Mouse (Mus musculus) testis, adult 2 months (tissue): ENCODE measurements around the gene Ccdc162. TPM values are rescaled to one million over a fixed set of nuclear protein-coding genes. Genes with fewer than 3 reads are reported as not detected.

Experiments used
- H3K27ac ChIP-seq: fragments of 200-500 bp; 2 replicates; pipeline ENCODE4 v1.5.1; 2012; ENCODE audit warnings: low read depth, low read length; ENCODE audit not compliant: control insufficient read depth, insufficient read depth
- H3K27me3 ChIP-seq: fragments of 200-500 bp; 2 replicates; pipeline ENCODE4 v1.6.1; 2012; ENCODE audit warnings: mild to moderate bottlenecking, low read length, moderate library complexity; ENCODE audit not compliant: control insufficient read depth, insufficient read depth
- H3K36me3 ChIP-seq: fragments of 200-500 bp; 2 replicates; pipeline ENCODE4 v1.6.1; 2012; ENCODE audit warnings: mild to moderate bottlenecking, low read length; ENCODE audit not compliant: control insufficient read depth, insufficient read depth
- H3K4me1 ChIP-seq: fragments of 200-500 bp; 2 replicates; pipeline ENCODE4 v1.6.1; 2012; ENCODE audit warnings: low read length; ENCODE audit not compliant: control insufficient read depth, insufficient read depth
- H3K4me3 ChIP-seq: fragments of 200-500 bp; 2 replicates; pipeline ENCODE4 v1.5.1; 2012; ENCODE audit warnings: low read depth, mild to moderate bottlenecking, low read length, moderate library complexity, mixed read lengths; ENCODE audit not compliant: control insufficient read depth
- CTCF ChIP-seq: fragments of 200-500 bp; IDR thresholded peaks from 2 replicates; pipeline ENCODE4 v1.5.1; 2012; ENCODE audit warnings: low read depth, mild to moderate bottlenecking, inconsistent platforms, low read length, moderate library complexity; ENCODE audit not compliant: control insufficient read depth, insufficient read depth, insufficient replicate concordance
- POLR2A ChIP-seq: fragments of 200-500 bp; IDR thresholded peaks from 2 replicates; pipeline ENCODE4 v1.6.1; 2012; ENCODE audit warnings: low read depth, mild to moderate bottlenecking, inconsistent platforms, low read length, moderate library complexity; ENCODE audit not compliant: control insufficient read depth
- polyA plus RNA-seq: library from polyadenylated mRNA; depleted of rRNA; stranded (reverse); fragments of >200 nt; gene quantifications from 2 replicates; pipeline ENCODE4 v1.2.3, GENCODE M21; 2012

Ccdc162 gene
- polyA plus RNA-seq, 1 experiment, result 0.56 TPM

GRCm38 (mm10) chr10:41652988-41653387 is 63.4 kb downstream of the Ccdc162 start:
- Histone ChIP-seq H3K27ac (no peak overlapping the region), H3K27me3 (no peaks in the 10 kb centered on the region), H3K36me3 (no peaks in the 10 kb centered on the region), H3K4me1 (no peaks in the 10 kb centered on the region), H3K4me3 (no peak overlapping the region)
- TF ChIP-seq POLR2A (no peak), CTCF (no peak)

- Histone ChIP-seq H3K36me3 (no peaks in the 10 kb centered on the region), H3K27ac (no peak overlapping the region), H3K27me3 (no peaks in the 10 kb centered on the region), H3K4me1 (no peaks in the 10 kb centered on the region), H3K4me3 (no peak overlapping the region)
- no peak for TF ChIP-seq CTCF
- TF ChIP-seq POLR2A, result no peak
These were observed 64.2 kb downstream of the Ccdc162 start for GRCm38 (mm10) chr10:41652094-41652775.

GRCm38 (mm10) chr10:41651532-41651931 is 64.9 kb downstream of the Ccdc162 start:
- Histone ChIP-seq H3K36me3 (no peaks in the 10 kb centered on the region), H3K27me3 (no peaks in the 10 kb centered on the region), H3K4me3 (no peak overlapping the region), H3K4me1 (no peaks in the 10 kb centered on the region), H3K27ac (no peak overlapping the region)
- no peak for TF ChIP-seq POLR2A
- no peak for TF ChIP-seq CTCF

GRCm38 (mm10) chr10:41649186-41649585 is 67.2 kb downstream of the Ccdc162 start:
- no peaks in the 10 kb centered on the region for H3K4me1 ChIP-seq
- H3K4me3 ChIP-seq, result no peak overlapping the region
- H3K27me3 ChIP-seq, result no peaks in the 10 kb centered on the region
- H3K36me3 ChIP-seq, result no peaks in the 10 kb centered on the region
- no peak overlapping the region for H3K27ac ChIP-seq
- no peak for TF ChIP-seq CTCF
- no peak for TF ChIP-seq POLR2A

- no peak overlapping the region for H3K4me3 ChIP-seq
- H3K27ac ChIP-seq, result no peak overlapping the region
- H3K4me1 ChIP-seq, result no peaks in the 10 kb centered on the region
- H3K27me3 ChIP-seq, result no peaks in the 10 kb centered on the region
- TF ChIP-seq CTCF (no peak), POLR2A (no peak)
- H3K36me3 ChIP-seq, result no peaks in the 10 kb centered on the region
These were observed 77.7 kb downstream of the Ccdc162 start for GRCm38 (mm10) chr10:41638776-41639175.

- Histone ChIP-seq H3K27me3 (no peaks in the 10 kb centered on the region), H3K4me3 (no peak overlapping the region), H3K27ac (no peak overlapping the region), H3K36me3 (no peaks in the 10 kb centered on the region), H3K4me1 (no peaks in the 10 kb centered on the region)
- TF ChIP-seq CTCF (no peak), POLR2A (no peak)
These were observed 81.0 kb downstream of the Ccdc162 start for GRCm38 (mm10) chr10:41635276-41636033.

GRCm38 (mm10) chr10:41633801-41634200 is 82.6 kb downstream of the Ccdc162 start:
- TF ChIP-seq CTCF (no peak), POLR2A (no peak)
- Histone ChIP-seq H3K27ac (no peak overlapping the region), H3K4me1 (no peaks in the 10 kb centered on the region), H3K36me3 (no peaks in the 10 kb centered on the region), H3K4me3 (no peak overlapping the region), H3K27me3 (no peaks in the 10 kb centered on the region)
